ENCODE assay signal across 28 mouse cellular contexts in genomic region chr4:64645141-64645540, GRCm38 (mm10).
"Had no signal": no experiment of that assay in that cellular context is flagged by ENCODE, and none has a peak within 500 bp of the region (broad histone marks: within the 10 kb centered on the region; RNA-seq: fewer than 3 reads in every experiment).

No protein-coding gene starts in this region.

- H3K4me3 ChIP-seq: embryonic facial prominence, embryonic 10.5 days; embryonic facial prominence, embryonic 12.5 days; embryonic facial prominence, embryonic 13.5 days; embryonic facial prominence, embryonic 15.5 days; erythroblast, embryonic 14.5 days; forebrain, embryonic 10.5 days; forebrain, embryonic 12.5 days; forebrain, embryonic 13.5 days; forebrain, embryonic 15.5 days; gastrocnemius, adult 2 months had no signal

- H3K36me3 ChIP-seq: embryonic facial prominence, embryonic 10.5 days; embryonic facial prominence, embryonic 12.5 days; embryonic facial prominence, embryonic 13.5 days; embryonic facial prominence, embryonic 15.5 days; forebrain, embryonic 10.5 days; forebrain, embryonic 12.5 days; forebrain, embryonic 15.5 days had no signal

- DNase-seq: cerebellum, adult 18-20 months; cerebellum, adult 2 months; cerebellum, adult 8-10 months; cerebellum, adult 9-10 months; cerebellum, adult 9-11 months; cerebellum, postnatal 10 days; cerebellum, postnatal 14 days; cerebellum, postnatal 25 days; cerebellum, postnatal 36 days; embryo, embryonic 11 days; forebrain, postnatal 0 days; gastrocnemius, adult 2 months; gastrocnemius, postnatal 10 days; gastrocnemius, postnatal 14 days; gastrocnemius, postnatal 25 days; gastrocnemius, postnatal 36 days; heart, adult 11 months had no signal

- H3K4me1 ChIP-seq: embryonic facial prominence, embryonic 12.5 days; embryonic facial prominence, embryonic 15.5 days; forebrain, embryonic 10.5 days; forebrain, embryonic 12.5 days; forebrain, embryonic 13.5 days; forebrain, embryonic 15.5 days had no signal

- H3K4me2 ChIP-seq: embryonic facial prominence, embryonic 12.5 days; embryonic facial prominence, embryonic 13.5 days; embryonic facial prominence, embryonic 15.5 days; forebrain, embryonic 12.5 days; forebrain, embryonic 13.5 days; forebrain, embryonic 15.5 days had no signal

- ATAC-seq: forebrain, embryonic 13.5 days; forebrain, embryonic 14.5 days; forebrain, embryonic 15.5 days; forebrain, embryonic 16.5 days; forebrain, postnatal 0 days had no signal

- H3K9ac ChIP-seq: embryonic facial prominence, embryonic 12.5 days; embryonic facial prominence, embryonic 13.5 days; embryonic facial prominence, embryonic 15.5 days; forebrain, embryonic 12.5 days; forebrain, embryonic 13.5 days; forebrain, embryonic 15.5 days; forebrain, postnatal 0 days had no signal

- H3K27ac ChIP-seq: embryonic facial prominence, embryonic 10.5 days; embryonic facial prominence, embryonic 12.5 days; embryonic facial prominence, embryonic 13.5 days; embryonic facial prominence, embryonic 15.5 days; forebrain, embryonic 10.5 days; forebrain, embryonic 12.5 days; forebrain, embryonic 13.5 days; forebrain, embryonic 15.5 days; gastrocnemius, adult 2 months had no signal

- H3K9me3 ChIP-seq: embryonic facial prominence, embryonic 10.5 days; embryonic facial prominence, embryonic 12.5 days; embryonic facial prominence, embryonic 13.5 days; embryonic facial prominence, embryonic 15.5 days; forebrain, embryonic 10.5 days; forebrain, embryonic 12.5 days; forebrain, embryonic 13.5 days; forebrain, embryonic 15.5 days had no signal

- H3K27me3 ChIP-seq: embryonic facial prominence, embryonic 12.5 days; embryonic facial prominence, embryonic 13.5 days; embryonic facial prominence, embryonic 15.5 days; forebrain, embryonic 12.5 days; forebrain, embryonic 13.5 days; forebrain, embryonic 15.5 days had no signal
